8 mouse cellular contexts compared by ENCODE assay signal in the genomic region with DNA sequence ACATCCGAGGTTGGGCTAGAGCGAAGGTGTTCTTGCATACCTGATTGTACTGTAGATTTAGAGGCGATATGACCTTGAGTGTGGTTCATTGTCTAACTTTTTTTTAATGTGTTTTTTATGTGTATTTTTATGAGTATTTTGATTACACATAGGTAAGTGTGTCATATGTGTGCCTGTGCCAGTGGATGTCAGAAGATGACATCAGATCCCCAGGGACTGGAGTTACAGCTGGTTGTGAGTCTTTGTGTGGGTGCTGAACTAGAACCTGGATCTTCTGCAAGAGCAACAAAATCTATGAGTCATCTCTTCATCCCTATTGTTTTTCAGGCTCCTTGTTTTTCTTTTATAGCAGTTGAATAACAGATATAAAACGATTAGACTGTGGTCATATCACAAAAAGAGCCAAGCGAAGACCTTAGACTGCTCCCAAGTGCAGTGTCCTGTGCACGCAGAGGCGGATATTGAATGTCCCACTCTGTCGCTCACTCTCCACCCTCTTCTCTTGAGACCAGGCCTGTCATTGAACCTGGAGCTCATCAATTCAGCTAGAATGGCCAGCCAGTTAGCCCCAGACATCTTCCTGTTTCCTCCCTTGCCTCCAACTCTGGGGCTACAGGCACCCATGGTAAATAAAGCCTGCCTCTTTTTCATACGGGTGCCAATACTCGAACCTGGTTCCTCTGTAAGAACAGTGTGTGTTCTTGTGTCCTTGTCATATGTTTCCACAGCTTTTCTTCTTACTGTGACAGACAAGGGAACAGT. TPM values are rescaled to one million over a fixed set of nuclear protein-coding genes. Genes with fewer than 3 reads are reported as not detected.
DNase-seq lines count a peak whose midpoint lies in the region; ATAC-seq and TF ChIP-seq lines count a peak whose summit lies in the region.

No protein-coding gene starts in this region.

- H3K4me1 ChIP-seq in kidney, embryonic 16.5 days (ENCODE audit: insufficient read depth, low read length), result peaks cover 29% of the 10 kb centered on the region
- peaks cover 27% of the 10 kb centered on the region for H3K4me1 ChIP-seq in embryonic facial prominence, embryonic 10.5 days
- H3K4me1 ChIP-seq in intestine, embryonic 14.5 days (replicated peaks; ENCODE audit: control insufficient read depth, insufficient read depth, low read length), result peaks cover 20% of the 10 kb centered on the region; the same call in 1 of the 2 replicates

- intact Hi-C loops in left cerebral cortex, postnatal 10 days (cut with DNase I), result loop anchor here (5.0 to 10.0 kb wide), 3 partner anchors 42 to 351 kb away; a partner anchor contains a TSS

- peaks cover 54% of the 10 kb centered on the region for H3K79me2 ChIP-seq in myocyte (ENCODE audit: control insufficient read depth, insufficient read depth)

- H3K9me3 ChIP-seq in kidney, embryonic 16.5 days (ENCODE audit: low read length), result no peaks in the 10 kb centered on the region
- no peaks in the 10 kb centered on the region for H3K9me3 ChIP-seq in embryonic facial prominence, embryonic 10.5 days
- H3K9me3 ChIP-seq in intestine, embryonic 14.5 days (ENCODE audit: control insufficient read depth, low read length), result no peaks in the 10 kb centered on the region

- TF ChIP-seq POLR2A in myocyte (IDR thresholded peaks at IDR 0.05; ENCODE audit: insufficient read length, low read depth), result peak; percentile 28

- H3K27me3 ChIP-seq in kidney, embryonic 16.5 days (ENCODE audit: insufficient read depth, low read length), result no peaks in the 10 kb centered on the region
- no peaks in the 10 kb centered on the region for H3K27me3 ChIP-seq in embryonic facial prominence, embryonic 10.5 days (replicated peaks; ENCODE audit: low read depth, poor library complexity, severe bottlenecking)
- no peaks in the 10 kb centered on the region for H3K27me3 ChIP-seq in intestine, embryonic 14.5 days (replicated peaks; ENCODE audit: control insufficient read depth, insufficient read depth, low read length)
- no peaks in the 10 kb centered on the region for H3K27me3 ChIP-seq in myocyte (ENCODE audit: control insufficient read depth, insufficient read depth, insufficient read length)

- H3K9ac ChIP-seq in kidney, embryonic 16.5 days (replicated peaks; ENCODE audit: low read length), result peak overlapping the region; percentile 97; the same call in 1 of the 2 replicates
- H3K9ac ChIP-seq in intestine, embryonic 14.5 days (ENCODE audit: low read length), result peak overlapping the region; percentile 99

- peak overlapping the region; percentile 83 for H3K4me2 ChIP-seq in kidney, embryonic 16.5 days (replicated peaks; ENCODE audit: low read depth, low read length)
- H3K4me2 ChIP-seq in intestine, embryonic 14.5 days (ENCODE audit: low read length), result peak overlapping the region; percentile 90
- H3K4me2 ChIP-seq in myocyte (ENCODE audit: low read depth), result peak overlapping the region; percentile 74

- DNase-seq in kidney, postnatal 10 days, result no peak
- DNase-seq in embryonic facial prominence, embryonic 10.5 days (ENCODE audit: low spot score), result no peak
- no peak for DNase-seq in intestine, embryonic 14.5 days (ENCODE audit: low spot score)
- DNase-seq in left cerebral cortex, postnatal 10 days (ENCODE audit: extremely low spot score in 1 of 2, low spot score in 2 of 2), result no peak

- ATAC-seq in kidney, embryonic 16.5 days (ENCODE audit: low FRiP score, low TSS enrichment), result no peak
- ATAC-seq in intestine, embryonic 14.5 days (replicated peaks; ENCODE audit: low FRiP score, low TSS enrichment, low read depth), result no peak
- ATAC-seq in inflammation-experienced regulatory T-cells, adult 6 months, result no peak
- no peak for ATAC-seq in granulocyte monocyte progenitor cell, adult 5-6 weeks (replicated peaks; ENCODE audit: poor library complexity, severe bottlenecking)

- no peak overlapping the region; the same call in 1 of the 2 replicates for H3K4me3 ChIP-seq in kidney, embryonic 16.5 days (ENCODE audit: low read length)
- peak overlapping the region; percentile 99 for H3K4me3 ChIP-seq in embryonic facial prominence, embryonic 10.5 days
- peak overlapping the region; percentile 96 for H3K4me3 ChIP-seq in intestine, embryonic 14.5 days (ENCODE audit: low read depth, low read length)
- H3K4me3 ChIP-seq in myocyte, result peak overlapping the region; percentile 83

- H3K27ac ChIP-seq in kidney, embryonic 16.5 days (ENCODE audit: low read length), result no peak overlapping the region
- no peak overlapping the region for H3K27ac ChIP-seq in embryonic facial prominence, embryonic 10.5 days (replicated peaks)
- H3K27ac ChIP-seq in intestine, embryonic 14.5 days (ENCODE audit: low read depth), result no peak overlapping the region

- H3K36me3 ChIP-seq in kidney, embryonic 16.5 days (ENCODE audit: insufficient read depth, low read length), result no peaks in the 10 kb centered on the region
- peaks cover 39% of the 10 kb centered on the region for H3K36me3 ChIP-seq in embryonic facial prominence, embryonic 10.5 days (replicated peaks)
- H3K36me3 ChIP-seq in intestine, embryonic 14.5 days (ENCODE audit: control insufficient read depth, insufficient read depth, low read length), result peaks cover 16% of the 10 kb centered on the region
- no peaks in the 10 kb centered on the region for H3K36me3 ChIP-seq in myocyte (ENCODE audit: control insufficient read depth, insufficient read depth)

- H3ac ChIP-seq in myocyte (ENCODE audit: control insufficient read depth, insufficient read length), result no peak overlapping the region

- 86% methylated on average over 10 of the region's 10 CpGs for WGBS in kidney, embryonic 16.5 days
- whole genome bisulfite sequencing in embryonic facial prominence, embryonic 10.5 days, result 91% methylated on average over 10 of the region's 10 CpGs
- WGBS in intestine, embryonic 14.5 days, result 86% methylated on average over 10 of the region's 10 CpGs

TF ChIP-seq in myocyte, 11 proteins besides CTCF, POLR2A, EP300 and RAD21:
- TF ChIP-seq CEBPB (IDR thresholded peaks at IDR 0.05; ENCODE audit: insufficient read depth, poor library complexity, severe bottlenecking), result peak; percentile 94
- TF ChIP-seq TCF3 (IDR thresholded peaks at IDR 0.05; ENCODE audit: insufficient read length, low read depth), result no peak
- no peak for TF ChIP-seq SRF (IDR thresholded peaks at IDR 0.05; ENCODE audit: control insufficient read depth, insufficient read length, low read depth)
- no peak for TF ChIP-seq E2F4 (IDR thresholded peaks at IDR 0.05; ENCODE audit: insufficient read depth)

RNA-seq across cellular contexts. Expression of a gene that starts 1.7 kb away (rescaled TPM):
- 78.8 and 90.2 TPM in 2 replicates for polyA plus RNA-seq in kidney, embryonic 16.5 days (2015; fragmentation: Nextera tagmentation; extraction: Ambion mirVana)
- 98.9 and 101 TPM in 2 replicates for polyA plus RNA-seq in embryonic facial prominence, embryonic 10.5 days (2016; fragmentation: Nextera tagmentation; extraction: Ambion mirVana)
- polyA plus RNA-seq in intestine, embryonic 14.5 days (2014; fragmentation: Nextera tagmentation; extraction: Ambion mirVana), result 46.7 and 48.5 TPM in 2 replicates
- 181 TPM for polyA plus RNA-seq in myocyte (2012; fragmentation: generic; extraction: Trizol)
- 10 to 100 TPM; 32.6 to 39.9 TPM for total RNA-seq in left cerebral cortex, postnatal 10 days (2021)
- polyA plus RNA-seq in inflammation-experienced regulatory T-cells, adult 6 months (2017; shearing (Covaris generic)), result 10 to 100 TPM; 41.1 to 55.4 (median 50.1) TPM
- total RNA-seq in granulocyte monocyte progenitor cell, adult 5-6 weeks (2014; fragmentation: Nextera tagmentation), result 39.6 and 42.0 TPM in 2 replicates
- total RNA-seq in granulocyte monocyte progenitor cell, adult 5-6 weeks (2017), result 29.5 and 53.3 TPM in 2 replicates

RNA-seq across cellular contexts. Expression of a gene that starts 17.8 kb away (rescaled TPM):
- 2.2 TPM in 1 of 2 replicates, not detected in the other for polyA plus RNA-seq in kidney, embryonic 16.5 days (2015; fragmentation: Nextera tagmentation; extraction: Ambion mirVana)
- polyA plus RNA-seq in embryonic facial prominence, embryonic 10.5 days (2016; fragmentation: Nextera tagmentation; extraction: Ambion mirVana), result 1.9 and 8.0 TPM in 2 replicates
- polyA plus RNA-seq in intestine, embryonic 14.5 days (2014; fragmentation: Nextera tagmentation; extraction: Ambion mirVana), result 2.0 TPM in 1 of 2 replicates, not detected in the other
- polyA plus RNA-seq in myocyte (2012; fragmentation: generic; extraction: Trizol), result 8.8 TPM
- total RNA-seq in left cerebral cortex, postnatal 10 days (2021), result 10 to 100 TPM; 18.5 to 22.8 TPM
- 10 to 100 TPM in 1 of 3 experiments, 1 to 10 TPM in 1, not detected in 1; 3.6 to 10.0 TPM for polyA plus RNA-seq in inflammation-experienced regulatory T-cells, adult 6 months (2017; shearing (Covaris generic))
- total RNA-seq in granulocyte monocyte progenitor cell, adult 5-6 weeks (2014; fragmentation: Nextera tagmentation), result not detected in 2 replicates
- total RNA-seq in granulocyte monocyte progenitor cell, adult 5-6 weeks (2017), result 1.6 TPM in 1 of 2 replicates, not detected in the other

RNA-seq across cellular contexts. Expression of a gene that starts 17.9 kb away (rescaled TPM):
- 365 and 369 TPM in 2 replicates for polyA plus RNA-seq in kidney, embryonic 16.5 days (2015; fragmentation: Nextera tagmentation; extraction: Ambion mirVana)
- 419 and 445 TPM in 2 replicates for polyA plus RNA-seq in embryonic facial prominence, embryonic 10.5 days (2016; fragmentation: Nextera tagmentation; extraction: Ambion mirVana)
- polyA plus RNA-seq in intestine, embryonic 14.5 days (2014; fragmentation: Nextera tagmentation; extraction: Ambion mirVana), result 314 and 336 TPM in 2 replicates
- polyA plus RNA-seq in myocyte (2012; fragmentation: generic; extraction: Trizol), result 127 TPM
- 100 to 1,000 TPM; 142 to 154 TPM for total RNA-seq in left cerebral cortex, postnatal 10 days (2021)
- 10 to 100 TPM; 73.1 to 90.7 (median 74.3) TPM for polyA plus RNA-seq in inflammation-experienced regulatory T-cells, adult 6 months (2017; shearing (Covaris generic))
- 60.0 and 78.8 TPM in 2 replicates for total RNA-seq in granulocyte monocyte progenitor cell, adult 5-6 weeks (2014; fragmentation: Nextera tagmentation)
- 197 and 205 TPM in 2 replicates for total RNA-seq in granulocyte monocyte progenitor cell, adult 5-6 weeks (2017)

RNA-seq across cellular contexts. Expression of a gene that starts 42.3 kb away (rescaled TPM):
- 194 and 206 TPM in 2 replicates for polyA plus RNA-seq in kidney, embryonic 16.5 days (2015; fragmentation: Nextera tagmentation; extraction: Ambion mirVana)
- polyA plus RNA-seq in embryonic facial prominence, embryonic 10.5 days (2016; fragmentation: Nextera tagmentation; extraction: Ambion mirVana), result 65.6 and 71.0 TPM in 2 replicates
- 155 and 156 TPM in 2 replicates for polyA plus RNA-seq in intestine, embryonic 14.5 days (2014; fragmentation: Nextera tagmentation; extraction: Ambion mirVana)
- 237 TPM for polyA plus RNA-seq in myocyte (2012; fragmentation: generic; extraction: Trizol)
- total RNA-seq in left cerebral cortex, postnatal 10 days (2021), result 10 to 100 TPM; 59.2 to 66.9 TPM
- 100 to 1,000 TPM in 2 of 3 experiments, 10 to 100 TPM in 1; 83.7 to 113 (median 112) TPM for polyA plus RNA-seq in inflammation-experienced regulatory T-cells, adult 6 months (2017; shearing (Covaris generic))
- 36.6 and 39.0 TPM in 2 replicates for total RNA-seq in granulocyte monocyte progenitor cell, adult 5-6 weeks (2014; fragmentation: Nextera tagmentation)
- 34.6 and 37.0 TPM in 2 replicates for total RNA-seq in granulocyte monocyte progenitor cell, adult 5-6 weeks (2017)
